Mouse (Mus musculus): ENCODE measurements at regions not wholly inside any gene's neighbourhood (a gene's known extent, or its start where the extent isn't known, plus 50 kb on each side); places are given as distances from the start of the nearest gene placed in this dataset.
A peak's percentile ranks its signal among the peaks of the same experiment; 100 is the strongest.

- WGBS: 81% methylated on average over 6 of the region's 6 CpGs
- no peak for DNase-seq (ENCODE audit: low spot score)
- no peak overlapping the region for H3K27ac ChIP-seq (ENCODE audit: low read depth, low read length)
- no peaks in the 10 kb centered on the region for H3K36me3 ChIP-seq (ENCODE audit: control insufficient read depth, insufficient read depth, low read length)
- peaks cover 35% of the 10 kb centered on the region for H3K27me3 ChIP-seq (ENCODE audit: control insufficient read depth, insufficient read depth, low read length)
- H3K9ac ChIP-seq (ENCODE audit: low read length): no peak overlapping the region
- H3K4me3 ChIP-seq (ENCODE audit: low read depth, low read length): no peak overlapping the region
- no peak for ATAC-seq (replicated peaks; ENCODE audit: low FRiP score)
- no peak overlapping the region for H3K4me2 ChIP-seq (ENCODE audit: low read depth, low read length, severe bottlenecking)
- H3K9me3 ChIP-seq (ENCODE audit: control insufficient read depth, low read length): no peaks in the 10 kb centered on the region; the same call in 1 of the 2 replicates
- H3K4me1 ChIP-seq (replicated peaks; ENCODE audit: control insufficient read depth, insufficient read depth, low read length): peaks cover 7% of the 10 kb centered on the region
Measured at GRCm38 (mm10) chr6:100429511-100429910, 142.2 kb upstream of the Rybp start.

GRCm38 (mm10) chr6:100428759-100429158 lies 141.5 kb upstream of the Rybp start:
- H3K9ac ChIP-seq (ENCODE audit: low read length): no peak overlapping the region
- DNase-seq (ENCODE audit: low spot score) (no peak), ATAC-seq (replicated peaks; ENCODE audit: low FRiP score) (no peak)
- peaks cover 7% of the 10 kb centered on the region for H3K4me1 ChIP-seq (replicated peaks; ENCODE audit: control insufficient read depth, insufficient read depth, low read length)
- peaks cover 35% of the 10 kb centered on the region for H3K27me3 ChIP-seq (ENCODE audit: control insufficient read depth, insufficient read depth, low read length)
- 88% methylated on average over 6 of the region's 6 CpGs for WGBS
- H3K4me2 ChIP-seq (ENCODE audit: low read depth, low read length, severe bottlenecking): no peak overlapping the region
- no peak overlapping the region for H3K4me3 ChIP-seq (ENCODE audit: low read depth, low read length)
- no peak overlapping the region for H3K27ac ChIP-seq (ENCODE audit: low read depth, low read length)
- no peaks in the 10 kb centered on the region for H3K36me3 ChIP-seq (ENCODE audit: control insufficient read depth, insufficient read depth, low read length)
- no peaks in the 10 kb centered on the region; the same call in 1 of the 2 replicates for H3K9me3 ChIP-seq (ENCODE audit: control insufficient read depth, low read length)

GRCm38 (mm10) chr6:100425551-100425950 lies 138.3 kb upstream of the Rybp start:
- DNase-seq (ENCODE audit: low spot score) (no peak), ATAC-seq (replicated peaks; ENCODE audit: low FRiP score) (no peak)
- peaks cover 11% of the 10 kb centered on the region for H3K4me1 ChIP-seq (replicated peaks; ENCODE audit: control insufficient read depth, insufficient read depth, low read length)
- no peak overlapping the region for H3K4me3 ChIP-seq (ENCODE audit: low read depth, low read length)
- H3K4me2 ChIP-seq (ENCODE audit: low read depth, low read length, severe bottlenecking): no peak overlapping the region
- no peak overlapping the region for H3K27ac ChIP-seq (ENCODE audit: low read depth, low read length)
- no peak overlapping the region for H3K9ac ChIP-seq (ENCODE audit: low read length)
- no peaks in the 10 kb centered on the region for H3K9me3 ChIP-seq (ENCODE audit: control insufficient read depth, low read length)
- WGBS: 89% methylated on average over 1 of the region's 1 CpGs
- H3K27me3 ChIP-seq (ENCODE audit: control insufficient read depth, insufficient read depth, low read length): peaks cover 41% of the 10 kb centered on the region
- no peaks in the 10 kb centered on the region for H3K36me3 ChIP-seq (ENCODE audit: control insufficient read depth, insufficient read depth, low read length)

GRCm38 (mm10) chr6:100424788-100425403 lies 137.6 kb upstream of the Rybp start:
- H3K4me1 ChIP-seq (replicated peaks; ENCODE audit: control insufficient read depth, insufficient read depth, low read length): peaks cover 11% of the 10 kb centered on the region
- no peak overlapping the region for H3K9ac ChIP-seq (ENCODE audit: low read length)
- no peaks in the 10 kb centered on the region for H3K36me3 ChIP-seq (ENCODE audit: control insufficient read depth, insufficient read depth, low read length)
- no peaks in the 10 kb centered on the region for H3K9me3 ChIP-seq (ENCODE audit: control insufficient read depth, low read length)
- no peak for ATAC-seq (replicated peaks; ENCODE audit: low FRiP score)
- DNase-seq (ENCODE audit: low spot score): no peak
- H3K4me2 ChIP-seq (ENCODE audit: low read depth, low read length, severe bottlenecking): no peak overlapping the region
- no peak overlapping the region for H3K27ac ChIP-seq (ENCODE audit: low read depth, low read length)
- 79% methylated on average over 12 of the region's 12 CpGs for WGBS
- H3K27me3 ChIP-seq (ENCODE audit: control insufficient read depth, insufficient read depth, low read length): peaks cover 42% of the 10 kb centered on the region
- no peak overlapping the region for H3K4me3 ChIP-seq (ENCODE audit: low read depth, low read length)

- H3K27ac ChIP-seq (ENCODE audit: low read depth, low read length): no peak overlapping the region
- no peak overlapping the region for H3K4me2 ChIP-seq (ENCODE audit: low read depth, low read length, severe bottlenecking)
- ATAC-seq (replicated peaks; ENCODE audit: low FRiP score) (no peak), DNase-seq (ENCODE audit: low spot score) (no peak)
- no peak overlapping the region for H3K9ac ChIP-seq (ENCODE audit: low read length)
- WGBS: 91% methylated on average over 6 of the region's 6 CpGs
- H3K9me3 ChIP-seq (ENCODE audit: control insufficient read depth, low read length): no peaks in the 10 kb centered on the region
- H3K27me3 ChIP-seq (ENCODE audit: control insufficient read depth, insufficient read depth, low read length): peaks cover 40% of the 10 kb centered on the region
- no peaks in the 10 kb centered on the region for H3K36me3 ChIP-seq (ENCODE audit: control insufficient read depth, insufficient read depth, low read length)
- H3K4me1 ChIP-seq (replicated peaks; ENCODE audit: control insufficient read depth, insufficient read depth, low read length): peaks cover 11% of the 10 kb centered on the region
- H3K4me3 ChIP-seq (ENCODE audit: low read depth, low read length): no peak overlapping the region
Measured at GRCm38 (mm10) chr6:100424181-100424580, 136.9 kb upstream of the Rybp start.

GRCm38 (mm10) chr6:100423636-100424035 lies 136.4 kb upstream of the Rybp start:
- H3K27me3 ChIP-seq (ENCODE audit: control insufficient read depth, insufficient read depth, low read length): peaks cover 40% of the 10 kb centered on the region
- H3K27ac ChIP-seq (ENCODE audit: low read depth, low read length): no peak overlapping the region
- peaks cover 11% of the 10 kb centered on the region for H3K4me1 ChIP-seq (replicated peaks; ENCODE audit: control insufficient read depth, insufficient read depth, low read length)

GRCm38 (mm10) chr6:100422603-100423002 lies 135.3 kb upstream of the Rybp start:
- ATAC-seq (replicated peaks; ENCODE audit: low FRiP score) (no peak), DNase-seq (ENCODE audit: low spot score) (no peak)
- no peak overlapping the region for H3K9ac ChIP-seq (ENCODE audit: low read length)
- 60% methylated on average over 6 of the region's 6 CpGs for WGBS
- H3K27me3 ChIP-seq (ENCODE audit: control insufficient read depth, insufficient read depth, low read length): peaks cover 34% of the 10 kb centered on the region
- H3K4me2 ChIP-seq (ENCODE audit: low read depth, low read length, severe bottlenecking): peak overlapping the region; percentile 13; the same call in 1 of the 2 replicates
- H3K9me3 ChIP-seq (ENCODE audit: control insufficient read depth, low read length): no peaks in the 10 kb centered on the region
- H3K4me1 ChIP-seq (replicated peaks; ENCODE audit: control insufficient read depth, insufficient read depth, low read length): peaks cover 11% of the 10 kb centered on the region
- H3K36me3 ChIP-seq (ENCODE audit: control insufficient read depth, insufficient read depth, low read length): no peaks in the 10 kb centered on the region
- H3K4me3 ChIP-seq (ENCODE audit: low read depth, low read length): no peak overlapping the region
- no peak overlapping the region for H3K27ac ChIP-seq (ENCODE audit: low read depth, low read length)

More at GRCm38 (mm10) chr6:100423636-100424035, 136.4 kb upstream of the Rybp start:
- no peak for DNase-seq (ENCODE audit: low spot score)
- Histone ChIP-seq H3K9me3 (ENCODE audit: control insufficient read depth, low read length) (no peaks in the 10 kb centered on the region), H3K4me2 (ENCODE audit: low read depth, low read length, severe bottlenecking) (no peak overlapping the region), H3K36me3 (ENCODE audit: control insufficient read depth, insufficient read depth, low read length) (no peaks in the 10 kb centered on the region), H3K9ac (ENCODE audit: low read length) (no peak overlapping the region), H3K4me3 (ENCODE audit: low read depth, low read length) (no peak overlapping the region)
- ATAC-seq (replicated peaks; ENCODE audit: low FRiP score): no peak
- WGBS: 93% methylated on average over 12 of the region's 12 CpGs

- Histone ChIP-seq H3K4me2 (ENCODE audit: low read depth, low read length, severe bottlenecking) (peak overlapping the region; percentile 13; the same call in 1 of the 2 replicates), H3K4me3 (ENCODE audit: low read depth, low read length) (no peak overlapping the region), H3K36me3 (ENCODE audit: control insufficient read depth, insufficient read depth, low read length) (no peaks in the 10 kb centered on the region), H3K9ac (ENCODE audit: low read length) (no peak overlapping the region), H3K27ac (ENCODE audit: low read depth, low read length) (no peak overlapping the region), H3K4me1 (replicated peaks; ENCODE audit: control insufficient read depth, insufficient read depth, low read length) (peaks cover 11% of the 10 kb centered on the region), H3K9me3 (ENCODE audit: control insufficient read depth, low read length) (no peaks in the 10 kb centered on the region), H3K27me3 (ENCODE audit: control insufficient read depth, insufficient read depth, low read length) (peaks cover 34% of the 10 kb centered on the region)
- peak; percentile 73 for DNase-seq (ENCODE audit: low spot score)
- ATAC-seq (replicated peaks; ENCODE audit: low FRiP score): peak; percentile 77
- WGBS: 3% methylated on average over 24 of the region's 24 CpGs
Measured at GRCm38 (mm10) chr6:100421706-100422578, 134.7 kb upstream of the Rybp start.

All from forebrain, embryonic 11.5 days (tissue).